Mouse (Mus musculus) right cerebral cortex, adult 18-20 months (tissue): ENCODE results near the gene Rdh11.
A peak's percentile ranks its signal among the peaks of the same experiment; 100 is the strongest.

ENCODE experiments used
- DNase-seq: peaks from one replicate; pipeline ENCODE4 v3.0.0; 2022; ENCODE audit warnings: mixed read lengths

Gene Rdh11

DNA sequence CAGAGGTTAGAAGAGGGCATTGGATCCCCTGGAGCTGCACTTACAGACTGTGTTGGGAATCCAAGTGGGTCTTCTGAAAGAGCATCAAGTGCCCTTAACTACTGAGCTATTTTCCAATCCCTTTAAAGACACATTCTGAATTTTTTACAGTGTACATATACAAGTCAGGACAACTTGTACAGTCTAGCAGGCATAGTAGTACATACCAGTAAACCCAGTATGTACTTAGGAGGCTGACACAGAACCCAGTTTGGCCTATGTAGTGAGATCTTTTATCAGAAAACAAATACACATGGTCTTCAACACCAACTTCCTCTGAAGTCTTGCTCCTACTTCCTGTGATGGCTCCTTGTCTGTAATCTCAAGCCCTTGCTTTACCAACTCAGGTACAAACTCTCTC lies 53.1 kb downstream of the Rdh11 start:
- no peak for DNase-seq

DNA sequence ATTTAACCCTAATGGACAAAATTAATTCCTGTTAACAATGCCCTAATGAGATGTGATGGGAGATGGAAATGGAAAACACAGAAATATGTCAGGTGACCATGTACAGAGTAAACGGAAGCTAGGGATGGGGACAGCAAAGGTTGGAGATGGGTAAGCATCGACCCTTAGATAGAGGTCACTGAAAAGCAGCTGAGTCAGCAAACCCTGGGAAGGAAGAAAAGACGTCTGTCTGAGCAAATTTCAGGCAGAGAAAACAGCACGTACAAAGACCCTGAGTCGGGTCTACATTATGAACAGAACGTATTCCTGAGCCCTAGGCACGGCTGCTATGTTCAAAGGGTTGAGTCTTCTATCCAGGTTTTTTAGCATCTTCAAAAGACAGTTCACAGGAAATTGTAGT lies 55.1 kb downstream of the Rdh11 start:
- no peak for DNase-seq

DNA sequence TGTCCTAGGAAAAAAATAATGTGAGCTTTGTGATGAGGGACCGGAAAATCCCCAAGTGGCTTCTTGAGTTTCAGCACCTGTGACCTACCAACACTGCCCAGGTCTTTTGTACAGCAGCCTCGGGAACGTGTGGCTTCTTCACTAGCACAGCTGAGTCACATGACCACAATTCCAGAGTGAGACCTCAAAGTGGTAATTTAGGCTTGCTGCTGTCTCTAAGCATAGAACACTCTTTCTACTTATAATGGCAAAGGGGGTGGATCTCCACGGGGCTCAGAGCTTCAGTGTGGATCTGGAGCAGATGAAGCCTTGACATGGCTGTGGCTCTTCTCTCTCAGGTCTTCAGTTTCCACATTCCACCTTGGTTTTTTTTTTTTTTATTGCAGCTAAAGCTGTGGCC lies 57.0 kb downstream of the Rdh11 start:
- DNase-seq: no peak

DNA sequence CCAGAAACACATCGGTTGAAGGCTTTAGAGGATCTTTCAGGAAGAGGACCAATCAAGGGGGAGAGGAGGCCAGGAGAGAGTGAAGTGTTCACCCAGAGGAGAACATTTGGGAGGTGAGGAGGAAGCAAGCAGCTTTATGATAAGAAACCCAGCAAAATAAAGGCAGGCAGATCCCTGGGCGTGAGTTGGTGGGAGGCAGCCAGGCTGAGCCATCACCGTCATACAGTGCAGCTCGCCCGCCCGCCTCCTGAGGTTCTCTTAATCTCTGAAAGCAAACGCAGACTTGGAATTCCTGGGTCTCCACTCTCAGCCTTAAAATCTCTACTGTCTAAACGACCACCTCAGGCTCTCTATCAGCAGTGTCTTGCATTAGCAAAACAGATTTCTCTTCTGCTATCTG lies 57.4 kb downstream of the Rdh11 start:
- no peak for DNase-seq

DNA sequence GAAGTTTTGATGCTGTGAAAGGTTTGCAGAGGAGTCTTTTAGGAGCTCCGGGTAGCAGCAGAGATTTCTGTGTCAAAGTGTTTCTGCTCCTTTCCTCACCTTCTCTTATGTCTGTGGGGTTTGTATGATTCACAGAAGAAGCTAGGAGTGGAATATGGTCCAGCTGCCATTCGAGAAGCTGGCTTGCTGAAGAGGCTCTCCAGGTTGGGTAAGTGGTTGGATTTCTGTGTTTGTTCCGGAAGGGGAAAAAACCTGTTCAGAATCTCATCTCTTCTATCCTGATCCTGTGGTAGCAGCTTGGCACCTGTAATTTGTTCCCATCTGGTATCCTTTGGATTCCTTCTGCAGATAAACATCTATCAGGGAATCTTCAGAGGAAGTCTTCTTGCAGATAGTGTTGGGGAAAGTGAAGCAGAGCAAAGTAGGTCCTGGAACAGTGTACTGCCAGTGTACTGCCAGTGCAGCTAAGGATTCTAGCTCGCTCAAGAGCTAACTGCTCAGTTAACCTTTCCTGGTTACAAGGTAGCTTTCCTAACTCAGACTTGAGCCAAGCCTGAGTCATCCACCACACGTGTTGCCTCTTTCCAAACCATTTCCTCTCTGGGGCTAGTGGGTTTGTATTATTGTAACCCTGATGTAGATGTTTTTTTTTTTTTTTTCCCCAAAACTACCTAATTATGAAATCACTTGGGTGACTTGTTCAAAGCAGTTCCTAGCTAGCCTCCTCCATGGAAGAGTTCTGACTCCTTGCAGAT lies 60.2 kb downstream of the Rdh11 start:
- DNase-seq: no peak

DNA sequence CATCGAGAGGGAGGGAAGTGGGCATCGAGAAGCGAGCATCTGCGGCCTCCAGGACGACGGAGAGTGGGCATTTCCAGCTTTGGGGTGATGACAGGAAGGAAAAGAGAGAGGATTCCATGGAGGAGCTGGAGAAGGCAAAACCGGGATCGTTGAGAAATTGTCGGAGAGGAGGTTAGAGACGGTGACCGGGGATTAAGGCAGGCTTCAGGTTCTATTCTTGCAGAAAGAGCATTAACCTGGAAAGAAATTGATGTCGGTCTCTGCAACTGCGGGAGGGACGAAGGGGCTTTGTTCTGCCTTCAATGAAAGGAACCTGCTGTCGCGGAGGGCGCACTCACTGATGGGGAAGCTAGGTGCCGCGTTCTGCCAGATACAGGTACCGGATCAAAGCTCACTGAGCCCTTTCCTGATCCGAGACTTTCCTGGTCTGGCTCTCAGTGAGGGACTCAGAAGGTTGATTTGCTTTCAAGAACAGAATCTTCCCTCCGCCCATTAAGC lies 60.9 kb downstream of the Rdh11 start:
- no peak for DNase-seq

DNA sequence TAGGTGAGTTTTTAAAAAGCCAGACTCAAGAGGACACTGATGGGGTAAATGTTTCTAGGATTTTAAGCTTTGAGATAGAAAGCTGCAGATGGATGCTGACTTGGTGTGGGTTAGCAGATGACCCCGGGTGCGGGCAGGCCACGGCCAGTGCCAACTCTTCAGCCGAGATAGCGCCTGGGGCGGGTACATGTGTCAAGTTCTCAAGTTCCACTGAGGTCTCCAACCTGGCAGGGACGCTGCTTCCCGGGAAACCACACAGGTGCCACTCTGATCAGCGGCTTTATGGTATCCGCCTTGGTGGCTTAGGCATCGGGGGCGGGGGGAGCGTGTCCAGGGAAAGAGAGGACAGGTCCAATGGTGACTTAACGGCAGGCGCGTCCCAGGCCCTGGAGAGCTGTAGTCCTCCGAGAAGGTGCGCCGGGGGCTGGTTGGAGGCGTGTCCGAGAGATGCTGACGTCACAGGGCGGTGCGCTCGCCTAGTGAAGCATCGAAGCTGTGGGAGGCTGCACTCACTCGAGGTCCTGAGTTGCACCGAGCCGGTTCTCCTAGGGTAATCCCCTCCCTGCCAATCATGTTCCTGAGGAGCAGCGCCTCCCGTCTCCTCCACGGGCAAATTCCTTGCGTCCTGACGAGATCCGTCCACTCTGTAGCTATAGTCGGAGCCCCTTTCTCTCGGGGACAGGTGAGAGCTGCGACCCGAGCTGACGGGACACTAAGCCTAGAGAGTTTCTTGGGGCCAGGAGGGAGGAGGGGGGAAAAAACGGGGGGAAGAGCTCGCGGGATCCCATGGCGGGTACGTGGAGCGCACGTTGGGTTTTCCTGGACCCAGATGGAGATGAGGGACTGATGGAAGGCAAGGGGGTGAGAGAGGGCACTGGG lies 61.6 kb downstream of the Rdh11 start, which contains the start of gene Arg2:
TSS of gene Arg2 (plus strand) at position 479 of the 879 bp plus-strand sequence.
- DNase-seq: peak; percentile 82
